Mouse (Mus musculus): ENCODE data around the gene Adsl.
"Not testable (repeated sequence)": the region's sequence is repeated elsewhere in the genome, so short reads cannot be mapped to it uniquely, and the experiment has no call there.

Gene Adsl

GRCm38 (mm10) chr15:80948145-80949135 lies at the start of gene Adsl:
Gene Adsl (plus strand): TSS chr15:80948490.
- ChIA-PET POLR2A (interaction anchor here in 3 of 4 experiments (0.7 to 3.2 kb wide), 29 partner anchors 9 to 1278 kb away, joined by 3 to 24 read pairs (median 4); partner anchors contain the start of gene Tnrc6b (in 3 of the 3)), CTCF (interaction anchor here (0.6 to 2.4 kb wide), 16 partner anchors 9 to 1078 kb away, joined by 3 to 8 read pairs (median 3); partner anchors contain the start of gene Tnrc6b (in 1 of the 4))

GRCm38 (mm10) chr15:80899806-80900205 lies 48.5 kb upstream of the Adsl start:
- CTCF ChIA-PET = interaction anchor here in 2 of 4 experiments (0.8 kb wide), 2 partner anchors 20 to 110 kb away, joined by 3 to 8 read pairs; no protein-coding TSS in a partner anchor

GRCm38 (mm10) chr15:80901806-80902513 lies 46.3 kb upstream of the Adsl start:
- ChIA-PET POLR2A (interaction anchor here in 2 of 4 experiments (0.5 to 1.7 kb wide), 5 partner anchors 13 to 683 kb away, joined by 3 to 4 read pairs (median 3); partner anchors contain the start of gene Adsl (in 1 of the 2)), CTCF (no interaction called here)

More at GRCm38 (mm10) chr15:80899806-80900205, 48.5 kb upstream of the Adsl start:
- POLR2A ChIA-PET = interaction anchor here in 1 of 4 experiments (1.0 to 1.3 kb wide), 3 partner anchors 13 to 23 kb away, joined by 3 to 4 read pairs (median 3); no protein-coding TSS in a partner anchor

GRCm38 (mm10) chr15:80904776-80905175 lies 43.5 kb upstream of the Adsl start:
- POLR2A ChIA-PET = interaction anchor here in 3 of 4 experiments (0.6 to 1.6 kb wide), 7 partner anchors 10 to 194 kb away, joined by 3 to 4 read pairs (median 3); partner anchors contain the start of gene Tnrc6b (in 1 of the 3)
- CTCF ChIA-PET = not testable (repeated sequence)

GRCm38 (mm10) chr15:80910183-80910582 lies 38.1 kb upstream of the Adsl start:
- ChIA-PET POLR2A (interaction anchor here in 2 of 4 experiments (0.7 to 1.7 kb wide), 2 partner anchors 13 to 40 kb away, joined by 3 to 4 read pairs; no protein-coding TSS in a partner anchor), CTCF (interaction anchor here in 1 of 4 experiments (0.6 to 1.0 kb wide), 2 partner anchors 38 to 99 kb away, joined by 3 read pairs; partner anchors contain the start of gene Adsl)

- ChIA-PET POLR2A (interaction anchor here in 2 of 4 experiments (1.1 to 1.8 kb wide), 5 partner anchors 10 to 37 kb away, joined by 3 to 4 read pairs (median 4); partner anchors contain the start of gene Adsl (in 1 of the 2)), CTCF (interaction anchor here in 1 of 4 experiments (0.6 kb wide), 1 partner anchor 926 kb away, joined by 4 read pairs; no protein-coding TSS in a partner anchor)
Measured at GRCm38 (mm10) chr15:80910790-80911531, 37.3 kb upstream of the Adsl start.

GRCm38 (mm10) chr15:80912175-80912574 lies 36.1 kb upstream of the Adsl start:
- ChIA-PET CTCF (interaction anchor here in 2 of 4 experiments (0.6 to 1.2 kb wide), 3 partner anchors 35 to 887 kb away, joined by 3 read pairs; no protein-coding TSS in a partner anchor), POLR2A (interaction anchor here in 3 of 4 experiments (0.6 to 1.8 kb wide), 5 partner anchors 11 to 88 kb away, joined by 3 to 5 read pairs (median 4); partner anchors contain the start of gene Adsl (in 1 of the 3))

GRCm38 (mm10) chr15:80913803-80914202 lies 34.5 kb upstream of the Adsl start:
- CTCF ChIA-PET = no interaction called here
- POLR2A ChIA-PET = interaction anchor here in 1 of 4 experiments (0.9 kb wide), 1 partner anchor 16 kb away, joined by 3 read pairs; no protein-coding TSS in a partner anchor

- ChIA-PET POLR2A (interaction anchor here in 2 of 4 experiments (1.0 to 1.8 kb wide), 5 partner anchors 15 to 205 kb away, joined by 3 to 6 read pairs (median 4); partner anchors contain the start of genes Adsl (in 1 of the 2) and Tnrc6b (in 1 of the 2)), CTCF (interaction anchor here in 1 of 4 experiments (0.6 to 1.2 kb wide), 2 partner anchors 12 to 19 kb away, joined by 3 read pairs; no protein-coding TSS in a partner anchor)
Measured at GRCm38 (mm10) chr15:80915850-80916249, 32.4 kb upstream of the Adsl start.

GRCm38 (mm10) chr15:80916621-80917020 lies 31.7 kb upstream of the Adsl start:
- ChIA-PET CTCF (interaction anchor here in 3 of 4 experiments (0.6 to 1.2 kb wide), 3 partner anchors 11 to 576 kb away, joined by 3 to 5 read pairs (median 3); no protein-coding TSS in a partner anchor), POLR2A (interaction anchor here in 2 of 4 experiments (0.9 to 1.8 kb wide), 7 partner anchors 11 to 662 kb away, joined by 3 to 6 read pairs (median 4); partner anchors contain the start of genes Adsl (in 1 of the 2), Atf4 (in 1 of the 2) and Tnrc6b (in 1 of the 2))

GRCm38 (mm10) chr15:80920346-80920745 lies 27.9 kb upstream of the Adsl start:
- POLR2A ChIA-PET = interaction anchor here in 2 of 4 experiments (0.6 to 1.1 kb wide), 4 partner anchors 11 to 158 kb away, joined by 3 read pairs; no protein-coding TSS in a partner anchor
- CTCF ChIA-PET = interaction anchor here in 1 of 4 experiments (0.6 kb wide), 1 partner anchor 432 kb away, joined by 3 read pairs; no protein-coding TSS in a partner anchor

GRCm38 (mm10) chr15:80921781-80922180 lies 26.5 kb upstream of the Adsl start:
- ChIA-PET POLR2A (interaction anchor here in 2 of 4 experiments (0.7 to 0.8 kb wide), 2 partner anchors 9 to 17 kb away, joined by 4 read pairs; no protein-coding TSS in a partner anchor), CTCF (no interaction called here)

- CTCF ChIA-PET = no interaction called here
- POLR2A ChIA-PET = interaction anchor here in 1 of 4 experiments (2.0 kb wide), 1 partner anchor 30 kb away, joined by 4 read pairs; no protein-coding TSS in a partner anchor
Measured at GRCm38 (mm10) chr15:80924211-80924610, 24.1 kb upstream of the Adsl start.

GRCm38 (mm10) chr15:80928811-80929355 lies 19.4 kb upstream of the Adsl start:
- CTCF ChIA-PET = interaction anchor here in 1 of 4 experiments (0.6 kb wide), 3 partner anchors 18 to 234 kb away, joined by 3 to 4 read pairs (median 3); no protein-coding TSS in a partner anchor
- POLR2A ChIA-PET = interaction anchor here in 3 of 4 experiments (0.6 to 1.7 kb wide), 6 partner anchors 13 to 550 kb away, joined by 3 to 10 read pairs (median 6); partner anchors contain the start of genes Adsl (in 1 of the 3) and Tnrc6b (in 1 of the 3)

GRCm38 (mm10) chr15:80930048-80930571 lies 18.2 kb upstream of the Adsl start:
- ChIA-PET CTCF (interaction anchor here in 3 of 4 experiments (0.6 to 1.2 kb wide), 5 partner anchors 11 to 265 kb away, joined by 3 to 9 read pairs (median 3); no protein-coding TSS in a partner anchor), POLR2A (interaction anchor here in 3 of 4 experiments (0.6 to 2.2 kb wide), 13 partner anchors 8 to 1051 kb away, joined by 3 to 9 read pairs (median 4); partner anchors contain the start of genes Adsl (in 1 of the 3) and Tnrc6b (in 1 of the 3))
